Mouse (Mus musculus) intestine, postnatal 0 days (tissue): ENCODE results near the gene Hjurp. TPM values are rescaled to one million over a fixed set of nuclear protein-coding genes. Genes with fewer than 3 reads are reported as not detected.

Experiments used
- ATAC-seq: fragments of 200-750 bp; cut with Nextera tagmentation; 2 replicates; pipeline ENCODE4 v1.8.0; 2017; ENCODE audit warnings: mild to moderate bottlenecking, moderate TSS enrichment, moderate library complexity
- H3K27ac ChIP-seq: fragments of 300-500 bp; sonication (generic); 2 replicates; pipeline ENCODE4 v1.5.1; 2014; ENCODE audit warnings: mild to moderate bottlenecking, low read depth, low read length, moderate library complexity
- H3K27me3 ChIP-seq: fragments of 300-500 bp; sonication (generic); replicated peaks from 2 replicates; pipeline ENCODE4 v1.6.1; 2014; ENCODE audit warnings: low read length, mixed read lengths; ENCODE audit not compliant: control insufficient read depth, insufficient read depth
- H3K36me3 ChIP-seq: fragments of 300-500 bp; sonication (generic); 2 replicates; pipeline ENCODE4 v1.6.1; 2014; ENCODE audit warnings: mild to moderate bottlenecking, moderate library complexity; ENCODE audit not compliant: control insufficient read depth, insufficient read depth
- H3K4me1 ChIP-seq: fragments of 300-500 bp; sonication (generic); replicated peaks from 2 replicates; pipeline ENCODE4 v1.6.1; 2014; ENCODE audit warnings: antibody characterized with exemption, low read length, mixed read lengths; ENCODE audit not compliant: control insufficient read depth, insufficient read depth
- H3K4me2 ChIP-seq: fragments of 300-500 bp; sonication (generic); replicated peaks from 2 replicates; pipeline ENCODE4 v1.6.1; 2014; ENCODE audit warnings: low read depth, mild to moderate bottlenecking, moderate library complexity
- H3K4me3 ChIP-seq: fragments of 300-500 bp; sonication (generic); 2 replicates; pipeline ENCODE4 v1.5.1; 2014; ENCODE audit warnings: low read depth, low read length
- H3K9ac ChIP-seq: fragments of 300-500 bp; sonication (generic); 2 replicates; pipeline ENCODE4 v1.6.1; 2014; ENCODE audit warnings: mild to moderate bottlenecking, low read depth, low read length
- H3K9me3 ChIP-seq: fragments of 300-500 bp; sonication (generic); 2 replicates; pipeline ENCODE4 v1.6.1; 2016; ENCODE audit warnings: mixed run types; ENCODE audit not compliant: control insufficient read depth
- CTCF ChIP-seq: sonication (generic); IDR thresholded peaks from 2 replicates; pipeline ENCODE4 v1.5.1; 2016; ENCODE audit warnings: low read depth, mild to moderate bottlenecking, control low read depth, antibody characterized with exemption, moderate library complexity
- WGBS: fragments of 180-500 bp; shearing (Covaris S2); extraction: QIAGEN DNeasy Blood & Tissue Kit; methylation state at CpG from one replicate; pipeline ENCODE4 v1.1.7; 2014; 5-methylcytosine and 5-hydroxymethylcytosine counted together
- polyA plus RNA-seq: library from polyadenylated mRNA; unstranded; fragments of >200 nt; fragmentation: Nextera tagmentation; extraction: Ambion mirVana; gene quantifications from 2 replicates; pipeline ENCODE4 v1.2.1, GENCODE M21; 2015

The Hjurp gene
- polyA plus RNA-seq, 1 experiment from 2014 or later = 29.1 TPM

- Histone ChIP-seq H3K36me3 (no peaks in the 10 kb centered on the region), H3K27ac (no peak overlapping the region), H3K4me1 (no peaks in the 10 kb centered on the region), H3K9me3 (peaks cover 54% of the 10 kb centered on the region), H3K4me3 (no peak overlapping the region), H3K9ac (no peak overlapping the region), H3K27me3 (no peaks in the 10 kb centered on the region), H3K4me2 (no peak overlapping the region)
- WGBS = 42% methylated on average over 5 of the region's 5 CpGs
- no peak for ATAC-seq
- TF ChIP-seq CTCF = no peak
Observed at GRCm38 (mm10) chr1:88234646-88235045, 42.8 kb downstream of the Hjurp start.

GRCm38 (mm10) chr1:88234248-88234610 lies 43.2 kb downstream of the Hjurp start:
- ATAC-seq = no peak
- Histone ChIP-seq H3K36me3 (no peaks in the 10 kb centered on the region), H3K27me3 (no peaks in the 10 kb centered on the region), H3K4me2 (no peak overlapping the region), H3K4me3 (no peak overlapping the region), H3K4me1 (no peaks in the 10 kb centered on the region), H3K27ac (no peak overlapping the region), H3K9ac (no peak overlapping the region), H3K9me3 (peaks cover 57% of the 10 kb centered on the region)
- no peak for TF ChIP-seq CTCF
- 61% methylated on average over 4 of the region's 4 CpGs for WGBS

- Histone ChIP-seq H3K27me3 (no peaks in the 10 kb centered on the region), H3K9me3 (peaks cover 52% of the 10 kb centered on the region), H3K9ac (no peak overlapping the region), H3K4me3 (no peak overlapping the region), H3K4me2 (no peak overlapping the region), H3K27ac (no peak overlapping the region), H3K4me1 (no peaks in the 10 kb centered on the region), H3K36me3 (no peaks in the 10 kb centered on the region)
- ATAC-seq = no peak
- no peak for TF ChIP-seq CTCF
- 67% methylated on average over 14 of the region's 14 CpGs for WGBS
Observed at GRCm38 (mm10) chr1:88233421-88234247, 43.8 kb downstream of the Hjurp start.

- Histone ChIP-seq H3K27me3 (no peaks in the 10 kb centered on the region), H3K4me2 (no peak overlapping the region), H3K27ac (no peak overlapping the region), H3K9me3 (peaks cover 51% of the 10 kb centered on the region), H3K36me3 (no peaks in the 10 kb centered on the region), H3K9ac (no peak overlapping the region), H3K4me1 (no peaks in the 10 kb centered on the region), H3K4me3 (no peak overlapping the region)
- no peak for TF ChIP-seq CTCF
- no peak for ATAC-seq
- WGBS = 56% methylated on average over 3 of the region's 3 CpGs
Observed at GRCm38 (mm10) chr1:88232664-88233380, 44.6 kb downstream of the Hjurp start.

GRCm38 (mm10) chr1:88231803-88232499 lies 45.5 kb downstream of the Hjurp start:
- no peaks in the 10 kb centered on the region for H3K36me3 ChIP-seq
- peaks cover 49% of the 10 kb centered on the region for H3K9me3 ChIP-seq
- H3K27me3 ChIP-seq = no peaks in the 10 kb centered on the region
- no peak for TF ChIP-seq CTCF
- no peak overlapping the region for H3K9ac ChIP-seq
- no peak overlapping the region for H3K4me3 ChIP-seq
- H3K27ac ChIP-seq = no peak overlapping the region
- WGBS = 63% methylated on average over 7 of the region's 7 CpGs
- no peak for ATAC-seq
- H3K4me1 ChIP-seq = no peaks in the 10 kb centered on the region
- no peak overlapping the region for H3K4me2 ChIP-seq
